ENCODE assay signal across 22 mouse cellular contexts in the genomic region with DNA sequence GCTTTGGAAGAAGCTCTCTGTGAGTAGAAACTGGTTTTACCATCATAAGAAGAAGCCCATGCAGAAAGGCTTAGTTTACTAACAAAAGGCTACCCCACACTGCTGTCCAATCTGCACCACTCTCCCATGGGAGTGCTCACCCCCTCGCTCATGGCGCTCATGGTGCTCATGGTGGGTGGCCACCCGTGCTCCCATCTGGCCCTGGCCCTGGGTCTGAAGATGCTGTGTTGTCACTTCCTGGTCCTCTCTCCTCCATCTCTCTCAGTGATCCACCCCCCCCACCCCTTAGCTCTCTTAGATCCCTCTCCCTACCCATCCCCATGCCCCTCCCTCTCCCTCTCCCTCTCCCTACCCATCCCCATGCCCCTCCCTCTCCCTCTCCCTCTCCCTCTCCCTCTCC. TPM values are rescaled to one million over a fixed set of nuclear protein-coding genes. Genes with fewer than 3 reads are reported as not detected.
"Had no signal": no experiment of that assay in that cellular context is flagged by ENCODE, and none has a peak within 500 bp of the region (broad histone marks: within the 10 kb centered on the region; RNA-seq: fewer than 3 reads in every experiment).

No protein-coding gene starts in this region.

- ATAC-seq: lung, postnatal 0 days; midbrain, embryonic 13.5 days; midbrain, embryonic 15.5 days had no signal

- H3K4me2 ChIP-seq: lung, embryonic 15.5 days; midbrain, embryonic 11.5 days; midbrain, embryonic 13.5 days; midbrain, embryonic 15.5 days; neural tube, embryonic 12.5 days; stomach, embryonic 15.5 days had no signal

- H3K4me3 ChIP-seq: lung, embryonic 15.5 days; megakaryocyte, embryonic 14.5 days; midbrain, embryonic 13.5 days; midbrain, embryonic 15.5 days; neural tube, embryonic 12.5 days; stomach, embryonic 15.5 days had no signal

- H3K27me3 ChIP-seq: lung, embryonic 15.5 days; neural tube, embryonic 12.5 days; stomach, embryonic 15.5 days had no signal

- H3K27ac ChIP-seq: liver, embryonic 14.5 days; lung, embryonic 15.5 days; macrophage; midbrain, embryonic 13.5 days; midbrain, embryonic 15.5 days; neural tube, embryonic 12.5 days; stomach, embryonic 15.5 days; stomach, postnatal 0 days had no signal

- H3K4me1 ChIP-seq: neural tube, embryonic 12.5 days; stomach, embryonic 15.5 days had no signal

- H3K9me3 ChIP-seq: lung, embryonic 15.5 days; megakaryocyte, embryonic 14.5 days; midbrain, embryonic 13.5 days; midbrain, embryonic 15.5 days; neural tube, embryonic 12.5 days; stomach, embryonic 15.5 days had no signal

- H3K9ac ChIP-seq: liver, embryonic 14.5 days; lung, embryonic 15.5 days; midbrain, embryonic 13.5 days; midbrain, embryonic 15.5 days; neural tube, embryonic 12.5 days; stomach, embryonic 15.5 days had no signal

- H3K36me3 ChIP-seq: lung, embryonic 15.5 days; midbrain, embryonic 13.5 days; midbrain, embryonic 15.5 days; neural tube, embryonic 12.5 days; stomach, embryonic 15.5 days had no signal

- DNase-seq: lung, adult 2 months; lung, postnatal 14 days; lung, postnatal 36 days; right cerebral cortex, postnatal 14 days; thymus, adult 2 months; thymus, postnatal 25 days; thymus, postnatal 4 days had no signal

RNA-seq across cellular contexts. Expression of gene Twist2, which starts 57.2 kb away (rescaled TPM):
- total RNA-seq: megakaryocyte progenitor cell, adult 5-6 weeks; monocyte, adult 5-6 weeks; neutrophil, adult 5-6 weeks had no signal
- polyA plus RNA-seq: liver, embryonic 16.5 days; macrophage had no signal
